Mouse (Mus musculus) mesoderm, embryonic 11.5 days (tissue): ENCODE measurements around the gene Rgs10.

Source experiments
- DNase-seq: peaks from one replicate; pipeline ENCODE4 v3.0.0-alpha.2; 2012; ENCODE audit warnings: low read depth, low spot score

Rgs10 gene

DNA sequence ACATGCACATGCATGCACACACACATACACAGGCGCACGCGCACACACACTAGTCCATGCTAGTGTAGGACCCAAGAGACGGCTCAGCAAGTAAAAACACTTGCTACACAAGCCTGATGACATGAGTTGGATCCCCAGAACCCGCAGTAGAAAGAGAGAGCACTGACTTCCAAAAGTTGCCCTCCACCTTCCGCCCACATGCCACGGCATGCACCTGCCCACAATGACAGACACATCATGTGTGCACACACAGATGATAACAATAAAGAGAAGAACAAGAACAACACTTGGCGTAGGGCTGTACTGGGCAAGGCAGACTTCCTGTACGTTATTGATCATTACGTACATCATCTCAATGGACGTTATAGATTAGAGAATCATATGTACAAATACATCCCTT, 44.4 kb downstream of the Rgs10 start:
- no peak for DNase-seq

DNA sequence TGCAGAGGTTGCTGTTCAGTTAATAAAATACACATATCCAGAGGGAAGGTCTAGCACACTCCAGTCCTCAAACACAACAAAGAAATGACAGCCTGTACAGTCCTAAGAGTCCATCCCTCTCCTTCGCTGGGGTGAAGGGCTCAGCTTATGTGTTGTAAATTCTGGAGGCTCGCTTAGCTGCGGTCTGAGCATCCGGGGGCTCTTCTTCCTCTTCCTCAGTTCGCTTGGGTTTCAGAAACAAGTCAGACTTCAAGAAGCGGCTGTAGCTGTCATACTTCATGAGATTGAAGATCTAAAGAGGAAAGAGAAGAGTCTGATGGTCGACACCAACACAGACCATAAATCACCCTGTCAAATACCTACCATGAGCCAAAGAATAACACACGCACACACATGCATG, 44.8 kb downstream of the Rgs10 start:
- DNase-seq: no peak

DNA sequence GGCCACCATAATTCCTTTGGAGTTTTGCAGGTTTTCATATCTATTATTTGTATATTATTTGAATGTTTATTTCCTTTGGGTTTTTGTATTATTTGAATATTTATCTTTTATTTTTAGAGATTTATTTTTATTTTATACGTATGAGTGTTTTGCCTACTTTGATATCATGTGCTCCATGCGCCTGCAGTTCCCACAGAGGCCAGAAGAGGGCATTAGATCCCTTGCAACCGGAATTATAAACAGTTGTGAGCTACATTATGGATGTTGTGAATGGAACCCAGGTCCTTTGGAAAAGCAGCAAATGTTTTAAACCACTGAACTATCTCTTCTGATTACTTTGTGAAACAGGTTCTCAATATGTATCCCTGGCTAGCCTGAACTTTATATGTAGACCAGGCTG, 46.2 kb downstream of the Rgs10 start:
- DNase-seq: no peak

DNA sequence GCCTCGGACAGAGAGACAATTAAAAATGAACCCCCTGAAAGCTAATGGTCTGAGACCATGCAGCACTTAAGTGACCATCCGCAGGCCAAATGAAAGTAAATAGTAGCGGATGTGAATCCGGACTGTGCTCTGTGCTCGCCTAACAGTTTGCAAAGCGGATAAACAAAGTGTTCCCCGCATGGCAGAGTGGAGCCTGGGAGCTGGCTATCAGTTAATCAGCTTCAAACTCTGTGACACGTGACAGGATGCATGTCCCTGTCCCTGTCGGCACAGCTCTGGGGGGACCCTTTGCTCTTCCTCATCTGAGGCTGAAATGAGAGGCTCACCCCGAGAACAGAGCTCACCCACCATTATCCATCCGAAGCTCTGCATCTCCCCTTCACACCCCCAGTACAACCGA, 49.2 kb downstream of the Rgs10 start:
- DNase-seq: no peak

DNA sequence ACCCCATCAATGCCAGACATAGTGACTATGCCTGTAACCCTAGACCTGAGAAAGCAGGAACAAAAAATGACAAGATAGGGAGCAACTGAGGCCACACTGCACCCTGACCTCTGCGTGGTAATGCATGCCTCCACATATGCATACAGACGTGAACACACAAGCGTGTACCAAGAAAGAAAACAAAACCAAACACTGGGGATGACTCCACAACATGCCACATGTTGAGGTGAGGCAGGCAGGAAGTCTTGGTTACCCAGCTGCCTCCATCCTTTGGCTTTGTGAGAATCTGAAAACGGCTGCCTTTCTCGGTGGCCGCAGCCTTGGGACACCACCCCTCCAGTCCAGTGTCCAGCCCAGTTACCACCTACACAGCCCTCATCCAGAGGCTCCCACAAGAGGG, 49.7 kb downstream of the Rgs10 start:
- no peak for DNase-seq

DNA sequence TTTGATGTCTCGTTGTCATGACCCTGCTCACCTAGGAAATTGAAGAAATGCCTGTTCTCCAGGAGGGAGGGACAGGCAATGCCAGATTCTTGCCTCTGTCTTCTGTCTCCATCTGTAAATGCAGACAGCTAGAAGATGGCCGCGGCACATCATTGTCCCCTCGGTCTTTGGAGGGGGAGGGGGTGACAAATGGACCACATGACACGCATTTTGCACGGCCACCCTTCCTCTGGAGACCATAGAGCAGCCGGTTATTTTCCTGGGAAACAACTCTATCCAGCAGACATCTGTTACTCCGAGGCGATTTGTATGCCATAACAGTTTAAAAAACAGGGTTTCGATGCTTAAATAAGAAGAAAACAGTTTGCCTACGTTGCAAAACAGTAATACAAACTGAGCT, 51.9 kb downstream of the Rgs10 start:
- no peak for DNase-seq

DNA sequence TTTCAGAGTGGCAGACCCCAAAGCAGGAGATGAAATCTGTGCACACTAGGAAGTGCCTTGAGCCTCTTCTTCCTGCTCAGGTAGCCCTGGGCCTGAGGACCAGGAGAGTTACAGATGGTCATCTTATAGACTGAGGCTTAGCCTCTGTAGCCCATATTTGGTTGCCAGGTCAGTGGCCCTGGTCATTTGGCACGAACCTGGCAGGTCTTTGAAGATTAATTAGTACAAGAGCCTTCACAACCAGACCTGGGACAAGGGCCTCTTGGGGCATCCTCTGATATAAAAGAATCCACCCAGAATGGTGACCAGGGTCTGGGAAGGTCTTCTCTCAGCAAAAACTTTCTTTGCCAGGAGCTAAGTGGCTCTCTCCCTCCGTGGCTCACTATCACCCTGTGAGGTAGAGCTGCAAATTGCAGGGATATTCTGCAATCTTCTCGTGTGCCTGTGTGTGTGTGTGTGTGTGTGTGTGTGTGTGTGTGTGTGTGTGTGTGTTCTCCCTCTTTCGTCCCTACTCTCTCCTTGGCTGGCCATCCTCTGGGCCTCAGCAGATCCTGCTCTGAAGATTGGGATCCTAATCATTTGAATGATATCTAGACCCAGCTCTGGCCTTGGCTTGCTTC, 53.4 kb downstream of the Rgs10 start:
- DNase-seq: no peak

DNA sequence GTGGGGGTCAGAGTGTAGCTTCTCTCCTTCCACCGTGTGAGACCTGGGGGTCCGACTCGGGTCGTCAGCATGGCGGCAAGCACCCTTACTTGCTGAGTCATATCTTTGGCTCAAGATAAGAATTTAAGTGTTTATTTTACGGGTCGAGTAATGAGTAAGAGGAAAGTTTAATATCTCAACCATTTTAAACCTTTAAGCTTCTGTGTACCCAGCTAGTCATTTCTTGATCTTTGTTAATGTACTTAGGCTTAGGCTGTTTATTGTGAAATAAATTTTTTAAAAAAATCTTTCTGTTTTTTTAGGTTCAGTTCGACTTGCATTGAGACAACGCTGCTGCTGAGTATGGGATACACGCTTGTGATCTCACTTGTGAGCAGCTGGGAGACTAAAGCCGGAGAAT, 54.0 kb downstream of the Rgs10 start:
- DNase-seq: no peak

DNA sequence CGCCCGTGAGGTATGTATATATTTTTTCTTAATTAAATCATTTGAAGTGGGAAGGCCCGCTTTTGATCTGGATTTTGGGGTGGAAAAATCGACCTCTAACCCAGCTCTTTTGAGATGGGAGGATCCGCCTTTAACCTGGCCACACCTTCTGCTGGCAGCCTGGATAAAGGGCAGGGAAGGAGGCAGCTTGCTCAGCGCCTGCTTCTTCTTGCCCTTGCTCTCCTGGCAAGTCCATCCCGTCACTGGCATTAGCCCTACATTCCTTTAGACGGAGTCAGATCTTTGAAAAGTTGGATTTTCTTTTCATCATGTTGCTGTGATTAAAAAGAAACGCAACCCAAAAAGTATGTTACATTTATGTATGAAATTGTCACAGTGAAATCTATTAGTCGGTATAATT, 54.8 kb downstream of the Rgs10 start:
- DNase-seq: no peak

DNA sequence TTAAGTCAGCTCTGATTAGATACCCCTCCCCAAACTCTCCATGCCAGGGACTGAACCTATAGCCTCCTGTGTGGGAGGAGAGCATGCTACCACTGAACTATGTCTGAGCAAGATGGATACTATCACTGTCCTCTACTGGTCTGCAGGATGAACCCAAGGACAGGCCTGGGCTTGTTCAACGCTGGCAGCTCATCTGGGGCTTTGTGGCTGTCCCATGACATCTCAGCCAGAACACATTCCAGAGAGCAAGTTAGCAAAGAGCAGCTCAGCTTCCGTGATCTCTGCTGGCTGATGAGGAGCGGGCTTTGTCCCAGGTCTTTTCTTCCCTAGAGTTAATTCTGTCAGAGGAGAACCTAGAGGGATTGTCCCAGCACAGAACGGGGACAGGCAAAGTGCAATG, 55.6 kb downstream of the Rgs10 start:
- no peak for DNase-seq

DNA sequence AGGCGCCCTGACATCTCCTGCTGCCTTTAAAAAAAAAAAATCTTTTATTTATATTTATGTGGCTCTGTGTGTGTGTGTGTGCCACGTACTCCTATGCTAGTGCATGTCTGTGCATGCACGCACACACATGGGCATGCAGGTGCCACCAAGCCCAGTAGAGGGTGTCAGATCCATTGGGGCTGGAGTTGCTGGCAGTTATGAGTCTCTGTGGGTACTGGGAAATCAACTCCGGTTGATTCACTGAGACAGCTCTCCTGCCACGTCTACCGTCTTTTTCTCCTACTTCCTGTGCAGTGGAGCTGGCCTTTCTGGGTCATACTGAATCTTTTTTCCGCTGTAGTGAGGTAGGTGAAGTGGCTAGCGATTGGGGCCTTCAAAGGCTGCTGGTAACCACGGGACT, 58.8 kb downstream of the Rgs10 start:
- DNase-seq: no peak

DNA sequence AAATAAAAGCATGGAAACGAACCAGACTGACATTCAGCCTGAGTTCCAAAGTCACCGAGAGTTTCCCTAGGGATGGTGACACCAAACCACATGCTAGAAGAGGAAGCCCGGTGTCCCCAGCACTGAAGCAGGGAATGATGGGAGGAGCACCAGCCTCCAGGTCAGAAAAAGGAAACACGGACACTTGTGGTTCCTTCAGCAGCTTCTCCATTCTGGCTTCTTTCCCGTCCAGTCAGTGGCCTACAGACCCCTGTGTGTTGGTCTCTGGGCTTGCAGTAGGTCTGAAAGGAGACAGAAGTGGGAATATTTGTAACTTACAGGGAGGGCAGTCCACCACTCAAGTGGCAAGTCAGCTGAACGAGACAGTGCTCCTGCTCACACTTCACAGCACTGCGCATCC, 59.4 kb downstream of the Rgs10 start:
- no peak for DNase-seq

DNA sequence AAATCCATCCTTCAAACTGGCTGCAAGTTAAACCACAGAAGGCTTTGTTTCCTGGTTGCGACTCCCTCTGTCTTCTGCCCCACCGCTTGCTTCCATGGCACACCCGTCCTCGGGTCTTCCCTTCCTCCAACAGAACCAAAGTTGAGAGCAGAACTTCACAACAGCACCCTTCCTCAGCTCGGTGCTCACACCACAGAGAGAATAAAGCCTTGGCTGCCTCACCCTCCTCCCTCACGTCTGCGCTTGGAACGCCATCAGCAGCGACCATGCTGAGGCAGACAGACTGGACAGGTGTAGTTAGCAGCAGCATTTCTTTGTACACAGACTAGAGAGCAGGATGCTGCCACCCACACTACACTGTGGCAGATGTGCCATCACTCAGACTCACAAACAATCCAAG, 59.8 kb downstream of the Rgs10 start:
- DNase-seq: no peak

DNA sequence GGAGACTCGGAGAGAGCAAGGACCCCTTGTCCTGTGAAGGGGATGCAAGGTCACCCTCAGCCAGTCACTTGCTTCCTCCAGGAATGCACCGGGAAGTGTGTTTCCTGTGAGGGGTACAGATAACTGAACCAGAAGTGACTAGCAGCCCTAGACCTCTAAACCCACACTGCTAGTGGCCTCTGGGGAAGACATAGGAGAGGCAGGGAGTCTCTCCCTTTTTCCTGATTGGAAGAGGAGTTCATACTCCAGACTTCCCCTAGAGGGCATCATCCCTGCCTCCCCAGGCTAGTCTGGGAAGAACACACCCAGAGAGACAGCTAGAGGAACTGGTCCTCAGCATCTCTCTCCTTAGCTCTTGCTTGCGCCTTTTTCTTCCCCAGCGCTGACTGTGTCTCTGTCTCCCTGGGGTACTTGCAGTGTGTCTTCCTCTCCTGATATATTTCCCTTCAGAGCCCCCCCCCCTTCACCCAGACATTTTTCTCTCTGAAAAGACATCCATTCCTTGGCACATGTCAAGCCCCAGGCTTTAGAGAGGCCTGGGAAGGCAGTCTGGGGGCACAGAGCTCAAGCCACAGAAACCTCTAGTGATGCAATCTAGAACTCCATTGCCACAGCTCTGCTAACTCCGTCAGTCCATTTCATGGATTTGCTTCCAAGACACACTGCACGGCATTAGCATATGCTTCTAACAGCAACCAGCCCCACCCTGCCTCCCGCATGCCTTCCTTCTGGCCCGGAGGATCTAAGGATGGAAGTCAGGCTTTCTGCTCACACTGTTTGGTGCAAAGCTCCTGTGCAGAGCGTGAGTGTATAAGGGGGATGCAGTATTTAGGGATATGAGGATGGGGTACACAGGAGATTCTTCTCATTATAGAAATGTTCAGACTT, 61.4 kb downstream of the Rgs10 start:
- peak; percentile 36 for DNase-seq

DNA sequence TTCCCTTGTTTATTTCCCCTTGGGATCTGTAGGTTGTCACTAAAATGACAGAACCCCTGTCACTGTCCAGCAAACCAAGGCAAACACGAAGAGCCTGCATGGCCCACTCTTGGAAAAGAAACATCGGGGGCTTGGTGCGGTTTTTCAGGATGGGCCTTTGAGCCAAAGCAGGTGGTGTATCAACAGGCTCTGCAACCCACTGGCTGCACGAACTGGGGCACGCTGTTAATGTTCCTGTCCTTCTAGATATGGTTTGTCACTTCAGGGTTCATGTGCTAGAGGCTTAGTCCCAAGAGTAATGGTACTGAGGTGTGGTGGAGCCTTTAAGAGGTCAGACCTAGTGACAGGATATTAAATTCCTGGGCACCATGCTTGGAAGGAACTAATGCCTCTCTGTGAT, 63.1 kb downstream of the Rgs10 start:
- DNase-seq: no peak

DNA sequence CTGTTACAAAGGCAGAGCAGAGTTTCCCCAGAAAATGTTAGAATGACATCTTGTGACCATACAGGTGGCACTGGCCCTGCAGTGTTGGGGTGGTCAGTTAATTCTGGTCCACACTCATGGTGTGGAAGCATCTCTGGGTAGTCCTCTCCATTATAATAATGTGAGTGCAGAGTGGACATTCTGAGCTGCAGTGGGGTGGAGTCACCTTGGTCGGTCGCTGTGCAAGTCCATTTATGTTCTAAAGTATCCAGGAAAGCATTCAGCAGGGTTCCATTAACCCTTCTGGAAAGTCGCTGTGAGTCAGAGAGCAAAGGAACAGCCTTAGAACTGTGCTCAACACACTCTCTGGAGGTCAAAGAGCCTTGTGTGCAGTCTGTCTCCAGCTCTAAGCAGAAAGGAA, 65.8 kb downstream of the Rgs10 start:
- no peak for DNase-seq

DNA sequence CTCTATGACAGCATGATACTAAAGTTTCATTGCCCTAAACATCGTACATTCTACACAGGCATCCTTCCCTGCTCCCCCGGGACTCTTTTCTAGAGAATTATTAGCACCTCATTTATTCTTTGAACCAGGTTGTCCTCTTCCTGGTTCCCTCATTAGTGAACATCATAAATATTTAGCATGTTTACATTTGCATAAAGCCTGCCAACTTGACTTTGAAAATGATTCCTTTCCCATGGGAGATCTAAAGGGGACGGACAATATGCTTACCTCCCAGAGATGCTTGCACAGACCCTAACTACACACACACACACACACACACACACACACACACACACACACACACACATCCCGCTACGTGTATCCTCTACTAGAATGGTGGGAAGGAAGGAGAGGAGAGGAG, 67.4 kb downstream of the Rgs10 start:
- DNase-seq: no peak

DNA sequence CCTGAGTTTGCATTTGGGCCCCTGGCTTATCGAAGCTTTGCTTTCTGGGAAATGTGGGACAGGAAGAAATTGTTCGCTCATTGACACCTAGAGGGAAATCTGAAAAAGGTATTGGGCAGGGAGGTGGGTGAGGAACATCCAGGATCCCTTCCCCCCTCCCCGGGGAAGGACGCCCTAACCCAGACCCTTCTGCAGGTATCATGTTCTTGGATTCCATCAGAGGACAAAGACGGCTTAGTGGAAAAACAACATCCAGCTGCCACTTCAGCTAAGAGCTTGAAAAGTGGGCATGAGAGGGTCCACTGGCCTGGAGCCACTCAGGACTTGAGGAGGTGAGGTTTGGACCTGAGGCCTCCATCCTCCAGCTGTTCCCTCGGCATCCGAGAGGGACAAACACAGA, 68.2 kb downstream of the Rgs10 start:
- no peak for DNase-seq

DNA sequence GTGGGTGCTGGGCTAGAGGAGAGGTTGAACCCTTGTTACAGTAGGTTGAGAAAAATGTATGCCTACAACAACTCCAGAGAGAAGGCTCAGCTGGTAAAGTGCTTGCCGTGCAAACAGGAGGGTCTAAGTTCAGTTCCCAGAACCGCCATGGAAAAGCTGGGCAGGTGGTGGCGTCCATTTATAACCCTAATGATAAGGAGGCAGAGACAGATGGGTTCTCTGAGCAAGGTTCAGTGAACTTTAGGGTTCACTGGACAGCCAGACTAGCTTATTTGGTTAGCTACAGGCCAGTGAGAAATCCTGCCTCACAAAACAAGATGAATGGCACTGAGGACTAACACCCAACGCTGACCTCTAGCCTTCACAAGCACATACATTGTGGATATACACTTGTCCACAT, 68.8 kb downstream of the Rgs10 start:
- peak; percentile 42 for DNase-seq

DNA sequence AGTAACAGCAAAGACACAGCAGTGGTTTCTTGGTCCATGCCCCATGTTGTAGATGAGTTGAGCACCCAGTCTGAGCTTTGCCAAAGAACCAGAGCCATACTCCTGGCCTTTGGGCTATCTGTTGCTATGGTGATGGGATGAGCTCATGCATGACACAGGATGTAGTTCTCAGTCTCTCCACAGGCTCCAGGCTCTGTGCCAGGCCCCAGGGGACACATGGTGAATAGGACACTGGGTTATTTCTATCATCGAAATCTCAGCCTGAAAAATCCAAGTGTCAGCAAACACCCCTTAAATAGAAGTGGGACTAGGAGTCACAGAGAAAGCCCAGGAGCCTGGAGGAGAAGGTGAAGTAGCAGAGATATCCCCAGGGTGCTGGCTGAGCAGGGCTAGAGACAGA, 70.0 kb downstream of the Rgs10 start:
- DNase-seq: peak; percentile 16

DNA sequence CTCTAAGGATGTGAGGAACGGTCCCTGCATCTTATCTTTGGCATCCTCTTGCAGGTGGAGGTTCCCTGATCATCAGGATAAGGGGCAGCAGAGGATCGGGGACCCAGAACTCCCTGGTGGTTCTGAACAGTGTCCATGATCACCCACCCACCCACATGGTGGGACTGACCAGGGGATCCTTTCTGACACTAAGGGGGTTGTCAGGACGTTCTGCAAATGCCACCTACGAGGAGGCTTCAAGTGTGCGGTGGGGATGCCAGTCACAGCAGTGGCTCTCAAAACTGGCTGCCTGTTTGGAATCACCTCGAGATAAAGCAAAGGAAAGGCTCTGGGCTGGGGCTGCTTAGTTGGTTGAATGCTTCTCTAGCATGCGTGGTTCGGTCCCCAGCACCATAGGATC, 71.6 kb downstream of the Rgs10 start:
- DNase-seq: no peak

DNA sequence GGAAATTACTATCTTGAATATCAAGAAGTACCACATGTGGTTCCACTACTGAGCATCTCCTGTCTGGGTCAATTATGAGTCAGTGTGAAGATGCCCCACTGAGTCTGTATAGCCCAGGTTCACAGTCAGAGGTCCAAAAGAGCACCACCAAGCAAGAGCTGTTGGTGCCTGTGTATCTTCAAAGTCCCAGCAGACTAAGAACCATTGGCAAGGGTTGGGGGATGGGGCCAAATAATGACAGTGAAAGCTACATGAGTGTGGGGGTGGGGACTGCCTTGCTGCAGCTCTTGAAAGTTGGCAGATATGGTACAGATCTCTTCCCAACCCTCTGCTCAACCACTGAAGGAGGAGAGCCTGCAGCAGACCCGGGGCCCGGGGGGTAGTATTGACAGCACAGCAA, 72.0 kb downstream of the Rgs10 start:
- no peak for DNase-seq

DNA sequence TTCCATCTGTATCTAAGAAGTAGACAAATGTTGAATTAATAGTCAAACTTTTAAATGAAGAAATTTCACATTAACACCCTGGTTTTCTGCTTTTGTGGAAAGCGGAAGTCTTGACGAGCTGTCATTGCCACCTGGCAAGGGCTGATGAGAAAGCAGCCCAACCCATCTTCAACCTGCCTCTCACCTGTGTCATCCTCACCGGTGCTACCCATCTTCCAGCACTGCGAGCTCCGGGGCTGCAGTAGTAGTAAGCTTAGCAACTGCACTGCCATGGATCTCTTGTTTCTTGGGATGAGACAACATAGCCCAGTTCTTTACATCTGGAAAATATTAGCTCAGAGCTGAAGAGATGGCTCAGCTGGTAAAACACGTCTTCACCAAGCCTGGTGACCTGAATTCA, 72.9 kb downstream of the Rgs10 start:
- DNase-seq: no peak
